Mouse (Mus musculus) layer of hippocampus, postnatal 10 days (tissue): Measurements from ENCODE around the gene Thpo. TPM values are rescaled to one million over a fixed set of nuclear protein-coding genes. Genes with fewer than 3 reads are reported as not detected.
A peak's percentile ranks its signal among the peaks of the same experiment; 100 is the strongest.

ENCODE experiments used
- DNase-seq, 2 experiments: peaks; one replicate each; pipeline ENCODE4 v3.0.0; 2021; ENCODE audit warnings: low spot score in 2 of 2
- long read RNA-seq: library from polyadenylated mRNA; stranded (forward); transcript quantifications from one replicate; pipeline ENCODE4 v2.0.0, GENCODE M21; 2023
- total RNA-seq, 2 experiments: library from RNA; stranded (reverse); gene quantifications; 2 replicates each; pipeline ENCODE4 v1.2.3; 2021

Gene Thpo
- 1 to 10 TPM; 3.7 to 4.3 TPM for total RNA-seq
- long read RNA-seq, partial matches to known transcripts: 0 of 1 reads
- long read RNA-seq, other reads (novel, unspliced or antisense): 1 of 1 reads

GRCm38 (mm10) chr16:20733731-20734730 lies at the start of gene Thpo:
Gene Thpo, minus strand, starts transcription at chr16:20734511.
- DNase-seq: no peak

- no peak for DNase-seq
Measured at GRCm38 (mm10) chr16:20783891-20784290, 49.6 kb upstream of the Thpo start.

DNA sequence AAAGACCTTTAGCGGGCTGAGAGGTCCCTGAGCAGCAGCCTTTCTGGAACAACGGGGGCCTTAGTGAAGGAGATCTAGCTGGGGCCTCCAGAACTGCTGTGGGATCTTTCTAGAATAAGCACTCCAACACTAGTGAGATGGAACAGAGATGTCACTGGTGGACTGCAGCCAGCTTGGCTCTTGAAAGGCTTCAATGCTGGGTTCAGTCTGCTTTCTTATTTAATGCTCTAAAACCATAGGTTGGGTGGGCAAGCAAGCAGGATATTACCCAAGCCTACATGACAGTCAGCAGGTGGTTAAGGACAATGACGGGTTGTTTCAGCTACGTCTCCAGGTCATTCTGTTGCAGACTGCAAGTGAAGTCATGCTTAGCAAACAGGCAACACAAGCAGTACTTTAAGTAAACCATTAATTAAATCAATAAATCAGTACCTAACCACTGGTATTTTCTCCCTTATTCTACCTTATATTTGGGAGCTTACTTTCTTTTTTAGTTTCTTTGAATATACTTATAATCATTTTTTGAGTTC lies 46.9 kb upstream of the Thpo start:
- no peak for DNase-seq

GRCm38 (mm10) chr16:20779846-20780245 lies 45.5 kb upstream of the Thpo start:
- peak; percentile 25 to 30 for DNase-seq

- DNase-seq: no peak
Measured at GRCm38 (mm10) chr16:20775021-20775420, 40.7 kb upstream of the Thpo start.

DNA sequence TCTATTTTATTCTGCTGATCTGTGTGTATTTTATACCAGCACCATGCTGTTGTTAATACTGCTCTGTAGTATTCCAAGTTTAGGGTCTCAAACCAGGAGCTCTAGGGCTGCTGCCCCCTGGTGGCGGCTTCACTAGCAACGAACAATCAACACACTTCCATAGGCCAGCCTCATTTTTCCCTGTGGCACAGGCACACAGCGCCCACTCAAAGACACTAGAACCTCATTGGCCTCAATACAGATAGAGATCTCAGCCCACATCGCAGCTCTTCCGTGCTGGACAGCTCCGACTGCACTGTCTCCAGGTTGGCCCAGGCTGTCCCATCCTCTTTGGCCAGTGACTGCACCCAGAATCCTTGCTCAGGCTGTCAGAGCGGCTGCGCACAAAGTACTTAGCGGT lies 30.9 kb upstream of the Thpo start:
- peak in 1 of 2 experiments; percentile 38 for DNase-seq

DNA sequence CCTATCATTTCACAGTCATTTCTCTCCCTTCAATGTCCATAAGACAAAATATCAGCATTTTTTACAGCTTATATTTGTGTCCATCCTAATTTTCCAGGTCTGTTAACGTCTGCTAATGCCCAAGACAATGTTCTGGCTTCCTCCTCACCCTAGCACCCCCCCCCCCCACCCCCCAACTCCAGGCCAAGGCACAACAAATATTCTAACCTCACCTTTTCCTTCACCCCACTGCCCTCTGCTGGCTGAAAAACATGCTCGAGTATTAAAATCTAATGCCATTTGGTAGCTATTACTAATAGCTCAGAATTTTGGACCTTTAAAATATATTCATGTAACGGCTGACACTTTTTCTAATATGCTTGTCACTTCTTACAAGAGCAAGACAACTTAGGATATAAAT lies 27.4 kb upstream of the Thpo start:
- DNase-seq: peak; percentile 58 to 69

DNA sequence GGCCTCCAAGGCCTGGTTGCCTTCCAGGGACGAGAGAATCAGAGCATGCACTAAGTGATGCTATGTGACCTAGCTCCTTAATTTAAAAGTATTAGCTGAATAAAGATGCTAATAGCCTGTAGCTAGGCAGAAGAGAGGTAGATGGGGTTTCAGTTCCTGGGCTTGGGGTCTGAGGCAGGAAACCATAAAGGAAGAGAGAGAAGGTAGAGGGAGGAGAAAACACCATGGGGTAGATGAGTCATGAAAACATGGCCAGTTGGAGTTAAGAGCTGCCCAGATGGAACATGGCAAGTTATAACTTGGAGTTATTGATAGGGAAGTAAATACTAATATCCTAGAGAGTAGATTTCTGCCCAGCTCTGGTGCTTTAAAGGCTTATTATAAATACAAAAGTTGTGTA lies 23.1 kb upstream of the Thpo start:
- DNase-seq: no peak

DNA sequence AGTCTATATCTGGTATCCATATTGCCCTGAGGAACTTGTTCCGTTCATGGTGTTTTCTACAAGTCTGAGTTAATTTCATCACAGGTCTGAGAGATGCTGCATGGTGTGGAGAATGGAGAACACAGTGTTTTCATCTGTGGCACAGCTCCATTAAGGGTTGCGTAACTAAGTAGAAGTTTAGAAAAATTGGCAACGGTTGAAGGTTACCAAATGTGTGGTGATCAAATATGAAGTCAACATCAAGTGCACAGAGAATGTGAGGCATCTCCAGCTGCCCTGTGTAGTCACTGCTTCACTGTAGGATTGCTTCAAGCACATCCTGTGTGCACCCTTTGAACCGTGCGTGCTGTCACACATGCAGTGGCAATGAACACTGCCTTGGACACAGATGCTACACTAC lies 21.7 kb upstream of the Thpo start:
- DNase-seq: no peak

GRCm38 (mm10) chr16:20750518-20750917 lies 16.2 kb upstream of the Thpo start:
- DNase-seq: no peak

DNA sequence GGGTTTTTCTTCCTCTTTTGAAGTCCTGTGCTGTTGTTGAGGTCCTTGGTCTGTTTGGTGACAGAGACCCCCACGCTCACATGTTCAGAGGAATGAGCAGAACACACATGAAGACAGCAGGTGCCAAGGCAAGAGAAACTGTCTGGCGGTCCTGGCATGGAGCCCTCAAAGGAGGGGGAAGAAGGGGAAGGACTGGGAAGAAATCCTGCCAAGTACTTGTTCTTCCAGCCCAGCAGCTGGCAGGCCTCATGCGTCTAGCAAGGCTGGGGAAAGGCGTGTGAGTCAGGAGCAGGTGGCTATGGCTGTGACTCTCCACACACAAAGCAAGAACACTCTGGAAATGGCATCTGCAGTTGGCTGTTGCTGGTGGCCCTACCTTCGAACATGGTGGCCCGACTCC lies 12.3 kb upstream of the Thpo start:
- DNase-seq: peak; percentile 66 to 70

DNA sequence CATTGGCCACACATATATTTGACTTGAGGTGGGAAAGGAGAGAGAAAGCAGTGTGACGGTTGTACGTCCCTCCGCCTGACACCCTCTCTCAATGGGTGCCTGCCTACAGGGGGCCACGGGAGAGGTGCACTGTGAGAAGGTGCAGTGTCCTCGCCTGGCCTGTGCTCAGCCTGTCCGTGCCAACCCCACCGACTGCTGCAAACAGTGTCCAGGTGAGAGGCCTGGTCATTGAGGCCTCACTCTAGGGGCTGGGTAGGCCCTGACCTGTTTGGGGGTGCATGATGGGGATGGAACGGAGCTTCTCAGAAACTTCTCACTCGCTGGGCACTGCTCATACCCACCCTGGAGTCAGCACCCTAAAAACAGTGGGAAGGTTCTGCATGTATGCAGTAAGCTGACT lies 5.5 kb upstream of the Thpo start:
- no peak for DNase-seq

GRCm38 (mm10) chr16:20736823-20737222 lies 2.5 kb upstream of the Thpo start:
- no peak for DNase-seq

DNA sequence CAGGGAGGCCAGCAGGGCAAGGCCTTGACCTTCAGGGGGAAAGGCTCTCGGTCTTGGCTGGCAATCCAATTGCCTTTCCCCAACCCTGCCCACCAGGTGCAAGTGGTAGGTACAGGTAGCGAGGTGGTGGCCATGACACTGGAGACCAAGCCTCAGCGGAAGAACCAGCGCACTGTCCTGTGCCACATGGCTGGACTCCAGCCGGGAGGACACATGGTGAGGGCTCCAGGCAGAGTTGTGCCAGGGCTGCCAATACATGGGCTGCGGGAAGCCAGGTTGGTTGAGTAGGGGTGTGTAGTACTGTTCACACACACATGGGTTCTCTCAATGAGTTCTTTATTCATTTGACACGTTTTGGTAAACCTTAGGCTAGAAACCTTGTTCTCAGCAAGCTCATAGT lies 1.9 kb upstream of the Thpo start:
- DNase-seq: no peak

GRCm38 (mm10) chr16:20735651-20736050 lies 1.3 kb upstream of the Thpo start:
- no peak for DNase-seq

DNA sequence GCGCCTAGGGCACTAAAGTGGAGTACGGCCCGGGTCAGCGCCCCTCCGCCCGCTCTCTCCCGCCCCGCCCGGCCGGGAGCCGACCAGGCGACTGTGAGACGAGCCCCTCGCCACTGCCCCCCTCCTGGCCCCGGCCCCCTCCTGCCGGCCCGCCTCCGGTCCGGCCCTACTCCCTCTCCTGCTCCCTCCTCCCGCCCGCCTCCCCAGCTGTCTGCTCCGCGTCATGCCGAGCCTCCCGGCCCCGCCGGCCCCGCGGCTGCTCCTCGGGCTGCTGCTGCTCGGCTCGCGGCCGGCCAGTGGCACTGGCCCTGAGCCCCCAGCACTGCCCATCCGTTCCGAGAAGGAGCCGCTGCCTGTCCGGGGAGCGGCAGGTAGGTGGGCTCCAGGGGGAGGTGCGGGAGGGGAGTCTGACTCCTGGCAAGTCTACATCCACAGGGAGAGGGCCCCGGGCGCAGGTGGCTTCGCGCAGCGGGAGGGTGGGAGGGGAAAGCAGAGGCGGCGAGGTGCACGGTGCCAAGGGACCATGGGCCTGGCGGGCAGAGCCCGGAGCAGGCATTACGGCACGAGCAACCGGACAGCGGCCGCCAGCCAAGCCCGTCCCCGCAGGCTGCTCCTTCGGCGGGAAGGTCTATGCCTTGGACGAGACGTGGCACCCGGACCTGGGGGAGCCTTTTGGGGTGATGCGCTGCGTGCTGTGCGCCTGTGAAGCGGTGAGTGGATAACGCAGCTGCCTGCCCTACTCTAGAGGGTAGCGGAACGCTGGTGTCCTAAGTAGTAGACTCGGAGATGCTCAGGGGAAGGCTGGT lies 1.2 kb downstream of the Thpo start, which contains the start of gene Chrd:
Gene Chrd, plus strand, starts transcription at position 203 of the 806 bp plus-strand sequence.
- DNase-seq: peak; percentile 66 to 75

DNA sequence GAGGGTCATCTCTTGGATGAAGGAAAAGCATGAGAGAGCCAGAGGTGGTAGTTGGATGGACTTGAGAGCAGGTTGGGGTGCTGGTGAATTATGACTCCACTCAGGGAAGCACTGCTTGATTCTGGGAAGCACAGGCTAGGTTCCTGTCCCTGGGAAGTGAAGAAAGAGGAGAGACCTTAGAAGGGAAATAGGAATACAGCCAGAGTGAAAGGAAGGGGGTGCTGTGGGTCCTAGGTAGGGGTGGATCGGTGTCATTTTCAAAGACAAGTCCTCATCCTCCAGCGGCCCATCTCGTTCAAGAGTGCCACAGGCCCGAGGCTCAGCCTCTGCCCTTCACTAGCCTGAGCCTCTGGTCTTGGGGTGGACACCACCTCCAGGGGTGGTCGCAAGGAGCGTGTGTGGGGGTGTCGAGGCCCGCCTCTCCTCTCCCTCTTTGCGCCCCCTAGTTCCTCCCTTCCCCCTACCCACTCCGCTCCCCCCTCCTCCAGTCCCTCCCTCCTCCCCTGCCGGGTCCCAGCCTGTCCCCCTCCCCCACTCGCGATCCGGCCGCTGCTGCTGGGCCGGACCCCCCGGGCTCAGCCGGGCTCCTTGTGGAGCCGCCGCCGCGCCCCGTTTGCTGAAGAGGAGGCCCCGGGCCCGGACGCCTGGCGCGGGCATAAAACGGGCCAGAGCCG lies 1.9 kb downstream of the Thpo start:
- peak; percentile 50 to 65 for DNase-seq

GRCm38 (mm10) chr16:20731688-20732087 lies 2.6 kb downstream of the Thpo start:
- DNase-seq: peak in 1 of 2 experiments; percentile 17

DNA sequence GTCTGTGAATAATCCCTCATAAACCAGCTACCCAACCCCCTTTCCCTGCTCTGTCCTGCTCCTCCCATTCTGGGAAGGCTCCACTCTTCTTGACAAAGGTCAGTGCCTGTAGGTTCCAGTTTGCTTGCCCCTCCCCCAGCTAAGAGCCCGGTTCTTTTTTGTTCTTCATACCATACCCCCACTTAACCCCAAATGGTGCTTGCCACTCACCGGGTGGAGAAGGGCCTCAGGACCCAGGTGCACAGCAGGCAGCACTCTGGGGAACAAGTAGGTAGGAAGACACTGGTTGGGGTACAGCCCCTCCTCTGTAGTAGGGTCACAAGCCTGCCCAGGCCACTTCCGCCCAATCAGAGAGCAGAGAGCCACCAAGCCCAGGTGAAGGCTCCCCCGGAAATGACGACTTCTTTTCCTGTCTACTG lies 4.0 kb downstream of the Thpo start:
- no peak for DNase-seq

DNA sequence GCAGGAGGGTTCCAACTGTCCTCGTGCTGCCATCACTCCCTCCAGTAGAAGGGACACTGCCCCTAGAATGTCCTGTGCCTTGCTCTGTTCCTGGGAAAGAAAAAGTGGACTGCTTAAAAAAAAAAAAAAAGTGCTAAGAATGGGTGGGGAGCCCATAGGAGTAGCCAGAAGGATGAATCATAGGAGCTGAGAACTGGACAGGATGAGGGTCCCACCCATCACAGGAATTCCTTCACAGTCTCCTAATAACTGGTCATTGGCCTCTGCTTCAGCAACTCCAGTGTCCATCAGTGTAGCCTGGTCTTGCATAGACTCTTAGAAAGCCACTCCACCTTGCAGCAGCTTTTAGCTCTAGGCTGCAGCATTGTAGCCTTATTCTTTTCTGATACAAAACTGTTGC lies 7.9 kb downstream of the Thpo start:
- DNase-seq: no peak

- no peak for DNase-seq
Measured at GRCm38 (mm10) chr16:20725750-20726149, 8.6 kb downstream of the Thpo start.
